Mouse (Mus musculus): ENCODE data around the gene Nfasc. TPM values are rescaled to one million over a fixed set of nuclear protein-coding genes. Genes with fewer than 3 reads are reported as not detected.

Nfasc gene
- polyA plus RNA-seq, 1 experiment from 2014 or later: 0.30 TPM

DNA sequence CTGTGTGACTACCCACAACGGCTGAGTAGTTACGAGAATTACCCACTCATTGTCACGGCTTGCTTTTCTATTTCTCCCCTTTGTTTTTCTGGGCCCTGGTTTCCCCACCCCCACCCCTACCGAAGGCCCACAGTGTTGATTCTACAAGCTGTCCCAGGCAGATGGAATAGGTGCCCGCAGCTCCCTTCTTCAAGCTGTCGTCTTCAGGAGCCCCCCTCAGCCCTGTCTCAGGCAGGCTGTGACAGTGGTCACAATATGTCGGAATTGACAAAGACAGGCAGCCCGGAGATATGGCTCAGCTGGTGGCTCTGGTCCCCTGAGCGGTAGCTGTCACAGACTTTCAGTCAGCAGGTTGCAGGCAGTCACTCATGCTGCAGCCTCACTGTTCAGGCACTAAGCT lies 90.9 kb downstream of the Nfasc start:
- no peak for DNase-seq (ENCODE audit: low spot score)

- DNase-seq (ENCODE audit: low spot score): no peak
These were observed 93.6 kb downstream of the Nfasc start for GRCm38 (mm10) chr1:132647958-132648357.

DNA sequence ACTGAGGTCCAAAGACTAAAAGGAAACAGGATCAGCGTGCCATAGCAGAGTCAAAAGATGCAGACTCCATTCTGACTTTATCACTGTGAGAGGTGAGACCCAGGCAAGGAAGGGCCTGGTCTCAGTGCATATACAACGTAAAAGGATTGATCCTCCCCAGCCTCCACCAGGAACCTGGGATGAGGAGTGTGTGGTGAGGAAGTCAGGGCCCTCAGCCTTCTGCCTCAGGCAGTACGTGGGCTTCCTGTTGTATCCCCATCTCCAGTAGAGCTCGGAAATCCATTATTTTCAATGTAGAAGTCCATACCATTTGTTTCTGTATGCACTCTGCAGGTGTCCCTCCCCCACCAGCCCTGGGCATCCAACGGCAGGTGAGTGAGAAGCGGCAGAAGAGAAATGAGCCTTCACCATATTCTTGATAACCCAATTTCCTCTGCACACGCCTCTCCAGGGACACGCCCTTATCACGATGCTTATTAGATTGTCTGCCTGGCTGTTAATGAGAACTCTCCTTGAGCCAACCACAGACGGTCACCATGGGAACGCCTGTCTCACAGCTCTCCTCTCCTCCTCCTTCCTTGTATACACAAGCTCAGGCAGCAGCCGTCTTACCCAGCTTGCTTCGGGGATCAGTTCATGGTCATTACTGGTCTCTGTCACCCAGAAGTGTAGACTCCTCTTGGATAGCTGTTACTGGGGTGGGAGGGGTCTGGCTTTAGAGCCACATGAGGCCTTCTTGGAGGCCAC lies 100.4 kb downstream of the Nfasc start:
- no peak for DNase-seq (ENCODE audit: low spot score)

DNA sequence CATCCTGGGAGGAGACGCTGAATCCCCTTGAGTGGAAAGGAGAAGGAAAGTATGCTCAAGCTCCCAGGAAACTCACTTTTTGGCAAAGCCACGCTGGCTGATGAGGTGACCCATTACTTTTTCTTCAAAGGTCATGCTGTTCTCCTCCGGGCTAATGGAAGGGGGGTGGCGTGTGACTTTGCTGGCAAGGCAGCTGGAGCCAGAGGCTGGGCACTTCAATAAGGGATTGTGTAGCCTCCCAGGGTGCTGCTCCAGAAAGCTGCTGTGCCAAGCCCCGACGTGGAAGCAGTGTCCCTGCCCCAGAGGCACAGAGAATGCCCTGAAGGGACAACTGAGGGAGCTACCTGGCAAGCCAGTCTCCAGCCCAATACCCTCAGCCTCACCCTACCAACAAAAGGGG lies 101.3 kb downstream of the Nfasc start:
- no peak for DNase-seq (ENCODE audit: low spot score)

DNA sequence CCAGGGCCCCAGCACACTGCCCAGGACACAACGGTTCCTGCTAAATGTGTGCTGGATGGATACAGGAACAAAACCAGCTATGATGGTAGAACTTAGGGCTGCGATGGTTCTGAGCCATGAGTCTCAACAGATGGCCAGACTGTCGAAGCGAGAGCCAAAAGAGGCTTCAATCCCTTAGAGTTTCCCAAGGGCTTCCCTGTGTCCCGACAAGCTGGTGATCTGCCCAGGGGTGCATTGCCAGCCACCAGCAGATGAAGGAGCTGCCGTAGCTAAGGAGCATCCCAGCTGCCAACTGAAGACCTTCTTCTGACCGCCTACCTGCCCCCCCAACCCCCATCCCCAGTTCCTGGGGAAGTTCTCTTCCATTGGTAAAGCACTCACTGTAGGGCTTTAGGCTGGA lies 104.3 kb downstream of the Nfasc start:
- no peak for DNase-seq (ENCODE audit: low spot score)

GRCm38 (mm10) chr1:132629611-132630370 lies 111.8 kb downstream of the Nfasc start:
- DNase-seq (ENCODE audit: low spot score): no peak

DNA sequence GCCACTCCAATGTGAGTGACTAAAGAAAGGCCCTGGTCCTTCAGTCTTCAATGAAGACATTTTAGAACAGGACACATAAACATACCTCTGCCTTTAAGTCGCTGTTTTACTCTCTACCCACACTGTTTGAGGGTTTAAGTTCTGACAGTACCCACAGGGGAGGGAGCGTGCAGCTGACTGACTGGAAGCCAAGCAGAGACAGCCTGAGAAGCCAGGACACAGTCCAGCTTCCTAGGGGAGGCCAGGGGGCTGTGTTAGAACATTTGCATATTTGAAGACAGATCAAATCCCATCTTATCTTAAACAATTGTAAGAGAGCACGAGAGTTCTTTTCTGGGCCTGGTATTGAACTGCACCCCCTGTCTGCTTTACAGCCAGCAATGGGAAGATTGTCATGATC lies 113.0 kb downstream of the Nfasc start:
- no peak for DNase-seq (ENCODE audit: low spot score)

GRCm38 (mm10) chr1:132628183-132628582 lies 113.4 kb downstream of the Nfasc start:
- no peak for DNase-seq (ENCODE audit: low spot score)

DNA sequence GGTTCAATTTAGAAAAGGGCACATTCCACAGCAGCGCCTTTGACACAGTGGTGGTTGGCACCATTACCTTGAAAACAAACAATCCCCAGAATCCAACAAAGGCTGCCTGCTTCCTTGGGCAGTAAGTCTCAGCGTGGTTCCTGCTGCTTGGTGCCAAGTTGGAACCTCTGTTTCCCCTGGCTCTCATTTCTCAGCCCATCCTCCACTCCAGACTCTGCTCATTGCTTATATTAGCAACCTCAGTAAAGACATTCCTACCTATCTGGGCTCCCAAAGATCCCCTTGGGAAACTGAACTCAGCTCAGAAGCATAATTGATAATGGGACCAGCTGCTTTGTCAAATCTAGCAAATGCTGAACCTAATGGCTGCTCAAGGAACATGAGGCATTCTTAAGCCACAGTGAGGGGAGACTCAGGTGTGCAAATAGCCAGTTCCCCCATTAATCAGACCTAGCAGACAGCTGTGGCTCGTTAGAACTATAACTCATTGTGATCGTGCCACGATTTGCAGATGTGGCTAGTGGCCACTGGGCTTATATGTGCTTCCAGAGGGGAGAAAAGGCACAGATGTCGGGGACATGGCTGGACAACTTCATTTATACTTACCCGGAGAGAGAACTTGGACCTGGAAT lies 115.4 kb downstream of the Nfasc start:
- no peak for DNase-seq (ENCODE audit: low spot score)

GRCm38 (mm10) chr1:132625034-132625433 lies 116.6 kb downstream of the Nfasc start:
- no peak for DNase-seq (ENCODE audit: low spot score)

DNA sequence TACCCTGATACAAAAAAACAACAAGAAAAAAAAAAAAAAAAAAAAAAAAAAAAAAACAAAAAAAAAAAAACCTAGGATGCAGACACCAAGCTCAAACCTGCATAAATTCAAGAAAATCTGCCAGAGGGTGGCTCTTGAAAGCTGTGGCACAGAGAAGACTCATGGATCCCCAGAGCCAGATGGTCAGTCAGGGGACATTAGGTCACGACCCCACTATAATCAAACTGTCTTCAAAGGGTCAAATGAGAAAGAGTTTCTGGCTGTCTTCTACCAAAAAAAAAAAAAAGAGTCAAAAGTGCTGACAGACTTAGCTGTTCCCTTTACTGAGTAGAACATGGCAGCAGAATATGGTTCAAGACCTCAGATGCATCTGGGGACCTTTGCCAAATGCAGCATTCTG lies 117.1 kb downstream of the Nfasc start:
- DNase-seq (ENCODE audit: low spot score): no peak

DNA sequence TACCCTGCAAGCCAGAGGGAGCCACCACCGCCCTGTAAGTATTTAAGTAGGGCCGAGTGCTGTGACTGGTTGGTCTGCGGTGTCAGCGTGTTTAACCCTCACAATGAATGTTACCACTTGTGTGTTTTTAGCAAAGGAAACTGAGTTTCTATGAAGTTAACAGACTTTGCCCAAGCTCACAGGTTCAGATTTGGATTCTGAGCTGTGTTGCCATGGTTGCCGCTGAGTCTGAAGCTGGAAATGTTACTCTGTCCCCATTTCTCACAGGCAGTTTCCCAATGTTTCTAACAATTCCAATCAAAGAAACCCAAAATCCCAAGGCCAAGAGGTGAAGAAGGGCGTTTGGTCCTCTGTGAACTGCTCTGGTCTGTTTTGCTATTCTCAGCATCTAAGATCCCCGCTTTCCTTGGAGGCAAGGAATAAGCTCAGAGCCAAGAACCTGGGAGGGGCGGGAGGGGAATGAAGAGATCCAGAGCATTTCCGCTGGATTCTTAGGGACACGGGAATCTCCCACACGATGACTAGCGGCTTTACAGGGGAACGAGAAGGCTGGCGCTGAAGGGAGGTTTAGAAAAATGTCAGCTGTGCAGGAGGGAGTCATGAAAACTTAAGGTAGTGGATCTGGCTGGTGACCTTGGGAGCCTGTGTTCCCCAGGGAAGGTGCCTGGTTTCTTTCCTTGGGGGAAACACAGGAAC lies 117.8 kb downstream of the Nfasc start:
- no peak for DNase-seq (ENCODE audit: low spot score)

DNA sequence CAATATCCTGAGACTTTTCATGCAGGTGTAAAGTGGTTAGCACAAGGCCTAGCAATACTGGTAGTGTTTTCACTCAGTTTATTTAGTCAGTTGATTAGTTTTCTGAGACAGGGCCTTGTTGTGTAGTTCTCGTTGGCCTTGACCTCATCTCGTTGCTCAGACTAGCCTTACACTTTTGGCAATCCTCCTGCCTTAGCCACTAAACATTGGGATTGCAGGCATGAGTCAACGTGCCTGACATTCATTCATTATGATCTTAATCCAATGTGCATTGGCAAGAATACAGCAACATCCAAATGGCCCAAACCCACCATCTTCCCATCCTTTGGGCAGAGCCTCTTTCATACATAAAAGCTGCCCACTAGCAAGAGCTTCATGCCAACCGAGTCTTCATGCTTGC lies 129.5 kb downstream of the Nfasc start:
- no peak for DNase-seq (ENCODE audit: low spot score)

- DNase-seq (ENCODE audit: low spot score): peak; percentile 39
These were observed 132.5 kb downstream of the Nfasc start for GRCm38 (mm10) chr1:132609048-132609634.

GRCm38 (mm10) chr1:132602161-132602560 lies 139.4 kb downstream of the Nfasc start:
- no peak for DNase-seq (ENCODE audit: low spot score)

DNA sequence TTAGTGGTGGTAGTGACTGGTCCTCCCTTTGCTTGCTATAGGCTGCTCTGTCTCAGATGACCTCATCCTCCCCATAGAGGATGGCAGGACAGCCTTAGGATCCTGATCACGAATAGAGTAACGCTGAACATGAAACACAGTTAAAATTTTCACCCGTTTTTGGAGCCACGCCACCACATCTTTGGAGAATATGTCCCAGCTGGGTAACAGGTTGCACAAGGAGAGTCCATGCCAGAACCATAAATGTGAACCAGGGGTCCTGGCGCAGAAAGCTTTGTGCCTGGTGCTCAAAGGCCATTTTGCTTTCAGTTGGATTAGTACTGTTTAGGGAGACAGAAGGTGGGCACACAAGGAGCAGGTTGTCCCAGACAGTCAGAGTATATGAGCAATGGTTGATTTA lies 143.6 kb downstream of the Nfasc start:
- no peak for DNase-seq (ENCODE audit: low spot score)

DNA sequence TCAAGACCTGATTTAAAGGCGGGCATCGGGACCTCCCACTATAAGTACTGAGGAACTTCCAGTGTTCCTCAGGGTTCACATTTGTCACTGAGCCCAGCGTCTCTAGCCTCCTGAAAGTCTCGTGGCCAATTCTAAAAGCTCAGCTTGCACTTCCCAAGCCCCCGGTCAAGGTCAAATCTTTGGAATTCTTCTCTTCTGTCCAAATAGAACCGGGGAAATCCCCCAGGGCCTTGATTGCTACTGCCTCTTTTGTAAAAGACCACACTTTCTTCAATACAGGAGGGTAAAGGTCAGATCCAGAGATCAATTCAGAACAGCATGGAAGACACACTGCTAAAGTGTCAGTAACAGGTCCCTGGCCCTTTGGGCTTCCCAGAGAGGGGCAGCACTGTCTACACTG lies 145.9 kb downstream of the Nfasc start:
- DNase-seq (ENCODE audit: low spot score): no peak

DNA sequence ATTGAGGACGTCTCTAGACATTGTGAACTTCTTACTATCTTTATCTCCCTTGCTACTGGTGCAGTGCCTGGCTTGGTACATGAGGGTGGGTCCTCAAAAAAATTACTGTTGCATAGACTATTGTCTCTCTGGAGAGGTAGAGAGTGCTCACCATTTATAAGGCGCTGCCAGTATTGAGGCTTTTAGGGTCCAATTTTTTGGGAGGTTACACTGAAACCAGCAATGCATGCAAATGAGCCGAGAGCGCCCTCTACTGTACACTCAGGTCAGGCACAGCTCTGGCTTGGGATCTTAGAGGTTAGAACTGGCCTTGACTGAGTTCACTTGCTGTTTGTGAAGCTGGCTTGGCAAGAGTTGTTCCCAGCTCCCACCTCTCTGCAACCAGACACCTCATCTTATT lies 147.0 kb downstream of the Nfasc start:
- DNase-seq (ENCODE audit: low spot score): peak; percentile 21

GRCm38 (mm10) chr1:132592145-132592544 lies 149.5 kb downstream of the Nfasc start:
- DNase-seq (ENCODE audit: low spot score): no peak

DNA sequence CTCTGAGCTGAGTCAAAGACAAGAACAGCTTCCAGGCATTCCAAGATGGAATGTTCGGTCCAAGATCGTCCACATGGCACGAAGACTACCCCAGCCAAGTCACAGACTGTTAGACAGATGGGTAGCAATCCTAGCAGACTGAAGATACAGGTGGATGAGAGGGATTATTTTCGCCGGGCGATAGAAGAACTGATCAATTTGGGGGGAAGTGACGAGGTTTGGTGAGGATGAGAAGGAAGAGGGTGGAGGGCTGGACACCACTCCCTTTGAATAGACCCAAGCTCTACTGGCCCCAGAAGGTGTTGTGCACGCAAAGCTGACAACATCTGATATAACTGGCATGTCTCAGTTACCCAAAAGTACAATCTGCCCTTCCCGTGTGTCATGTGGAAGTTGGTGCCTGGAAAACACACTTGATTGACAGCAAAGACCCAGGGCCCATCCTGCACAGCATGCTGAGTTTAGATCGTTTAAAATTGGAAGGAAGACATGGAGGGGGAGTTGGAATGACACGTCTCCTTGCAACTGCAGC lies 150.1 kb downstream of the Nfasc start:
- no peak for DNase-seq (ENCODE audit: low spot score)

DNA sequence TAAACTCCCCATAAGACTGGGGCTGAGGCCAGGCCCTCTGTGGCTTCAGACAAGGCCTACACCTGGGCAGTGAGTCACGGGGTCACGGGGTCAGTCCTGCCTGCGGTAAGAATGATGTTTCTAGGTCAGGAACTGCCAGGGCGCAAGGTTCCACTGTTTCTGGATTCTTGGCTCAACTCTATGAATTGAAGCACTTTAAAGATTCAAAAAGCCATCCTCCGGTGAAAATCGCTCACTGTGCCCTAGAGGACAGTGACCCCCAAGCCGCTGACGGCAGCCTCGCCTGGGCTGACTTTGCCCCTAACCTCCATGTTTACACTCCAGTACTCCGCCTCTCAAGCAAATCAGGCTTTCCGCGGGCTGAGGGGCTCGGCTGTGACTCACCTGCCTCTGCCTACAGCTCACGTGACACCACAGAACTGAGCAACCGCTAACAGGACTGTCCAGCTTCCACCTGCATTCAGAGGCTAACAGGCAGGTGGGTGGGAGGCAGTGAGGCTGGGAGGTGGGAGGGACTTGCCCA lies 154.9 kb downstream of the Nfasc start:
- DNase-seq (ENCODE audit: low spot score): no peak
